Mouse (Mus musculus): Measurements from ENCODE around the gene Ap1m2. TPM values are rescaled to one million over a fixed set of nuclear protein-coding genes. Genes with fewer than 3 reads are reported as not detected.
A peak's percentile ranks its signal among the peaks of the same experiment; 100 is the strongest.

Ap1m2 gene
- total and polyA plus RNA-seq, 3 experiments: 0.73 to 1.0 TPM; not detected in 1

GRCm38 (mm10) chr9:21273520-21274228 is 38.5 kb downstream of the Ap1m2 start (continued):
- TF ChIP-seq ZMIZ1 (IDR thresholded peaks at IDR 0.05; ENCODE audit: low read depth, low read length) (peak; percentile 87), MAFK (IDR thresholded peaks at IDR 0.05; ENCODE audit: borderline replicate concordance, low read depth, low read length) (0 out of 2 replicates have a peak, but pooled peaks have one; percentile 34), MXI1 (IDR thresholded peaks at IDR 0.05; ENCODE audit: low read depth, low read length) (no peak), SIN3A (IDR thresholded peaks at IDR 0.05; ENCODE audit: low read length) (no peak; the same call in 1 of the 2 replicates), JUND (IDR thresholded peaks at IDR 0.05; ENCODE audit: low read depth, low read length) (no peak), RAD21 (IDR thresholded peaks at IDR 0.05; ENCODE audit: low read depth, low read length) (no peak), GABPA (IDR thresholded peaks at IDR 0.05; ENCODE audit: low read depth, low read length) (no peak), E2F4 (IDR thresholded peaks at IDR 0.05; ENCODE audit: borderline replicate concordance, low read depth, low read length) (no peak), MYB (IDR thresholded peaks at IDR 0.05; ENCODE audit: low read depth, low read length) (peak; percentile 29; the same call in 1 of the 2 replicates), CTCF (IDR thresholded peaks at IDR 0.05 in 2 of 3, conservative IDR thresholded peaks at IDR 0.05 in 1 of 3; ENCODE audit: control insufficient read depth in 1 of 3, insufficient read depth in 1 of 3, low read depth in 2 of 3, low read length in 3 of 3, poor library complexity in 1 of 3, severe bottlenecking in 1 of 3) (no peak), MAZ (IDR thresholded peaks at IDR 0.05; ENCODE audit: low read depth, low read length) (peak; percentile 62; the same call in 1 of the 2 replicates), ZKSCAN1 (IDR thresholded peaks at IDR 0.05; ENCODE audit: low read depth, low read length) (no peak; the same call in 1 of the 2 replicates), TBP (IDR thresholded peaks at IDR 0.05; ENCODE audit: low read depth, low read length) (no peak)

GRCm38 (mm10) chr9:21273094-21273493 is 39.0 kb downstream of the Ap1m2 start:
- Histone ChIP-seq H3K4me3 (ENCODE audit: control insufficient read depth in 1 of 2, insufficient read depth in 1 of 2, low read depth in 2 of 2, low read length in 2 of 2) (no peak overlapping the region), H3K79me2 (ENCODE audit: control insufficient read depth, insufficient read depth, low read length, poor library complexity) (no peaks in the 10 kb centered on the region), H3K9ac (ENCODE audit: control insufficient read depth, low read depth, low read length, poor library complexity, severe bottlenecking) (no peak overlapping the region), H3K27ac (ENCODE audit: control insufficient read depth, low read depth, low read length) (no peak overlapping the region), H3K4me1 (ENCODE audit: control insufficient read depth in 1 of 2, insufficient read depth in 2 of 2, low read length in 2 of 2) (no peaks in the 10 kb centered on the region), H3K27me3 (ENCODE audit: control insufficient read depth in 1 of 2, insufficient read depth in 2 of 2, low read length in 2 of 2) (no peaks in the 10 kb centered on the region), H3K36me3 (ENCODE audit: control insufficient read depth in 1 of 2, insufficient read depth in 2 of 2, low read length in 2 of 2) (peaks cover 0 to 61% of the 10 kb centered on the region in 2 experiments; a peak in 2 of 4 replicates), H3K9me3 (replicated peaks; ENCODE audit: insufficient read depth, low read length) (no peaks in the 10 kb centered on the region)
- TF ChIP-seq TBP (IDR thresholded peaks at IDR 0.05; ENCODE audit: low read depth, low read length) (no peak), RAD21 (IDR thresholded peaks at IDR 0.05; ENCODE audit: low read depth, low read length) (no peak), POLR2A (IDR thresholded peaks at IDR 0.05; ENCODE audit: control insufficient read depth in 1 of 2, insufficient read depth in 1 of 2, low read depth in 1 of 2, low read length in 2 of 2, poor library complexity in 1 of 2) (peak in 1 of 2 experiments; percentile 41; a peak in 2 of 4 replicates), POLR2AphosphoS5 (IDR thresholded peaks at IDR 0.05; ENCODE audit: borderline replicate concordance, low read depth, low read length) (peak; percentile 44; the same call in 1 of the 2 replicates), UBTF (IDR thresholded peaks at IDR 0.05; ENCODE audit: borderline replicate concordance, insufficient read depth, low read depth, low read length) (no peak), HCFC1 (IDR thresholded peaks at IDR 0.05; ENCODE audit: low read depth, low read length) (no peak), CHD1 (IDR thresholded peaks at IDR 0.05; ENCODE audit: low read depth, low read length) (no peak), MYC (IDR thresholded peaks at IDR 0.05; ENCODE audit: low read depth, low read length) (no peak), ZKSCAN1 (IDR thresholded peaks at IDR 0.05; ENCODE audit: low read depth, low read length) (no peak), JUND (IDR thresholded peaks at IDR 0.05; ENCODE audit: low read depth, low read length) (no peak), MEF2A (IDR thresholded peaks at IDR 0.05; ENCODE audit: extremely low read depth, insufficient replicate concordance, low read depth, low read length, poor library complexity, severe bottlenecking) (no peak), EP300 (IDR thresholded peaks at IDR 0.05; ENCODE audit: low read depth in 1 of 2, low read length in 2 of 2) (no peak), POLR2AphosphoS2 (IDR thresholded peaks at IDR 0.05; ENCODE audit: low read length) (peak; percentile 62), RCOR1 (IDR thresholded peaks at IDR 0.05; ENCODE audit: low read depth, low read length) (no peak), NELFE (IDR thresholded peaks at IDR 0.05; ENCODE audit: low read depth, low read length) (no peak), MAFK (IDR thresholded peaks at IDR 0.05; ENCODE audit: borderline replicate concordance, low read depth, low read length) (no peak), MAZ (IDR thresholded peaks at IDR 0.05; ENCODE audit: low read depth, low read length) (no peak), NRF1 (IDR thresholded peaks at IDR 0.05; ENCODE audit: insufficient read depth, low read depth, low read length, poor library complexity, severe bottlenecking) (no peak), TCF12 (IDR thresholded peaks at IDR 0.05; ENCODE audit: low read depth, low read length) (no peak), BHLHE40 (IDR thresholded peaks at IDR 0.05; ENCODE audit: borderline replicate concordance, low read depth, low read length) (no peak), E2F4 (IDR thresholded peaks at IDR 0.05; ENCODE audit: borderline replicate concordance, low read depth, low read length) (no peak), ZMIZ1 (IDR thresholded peaks at IDR 0.05; ENCODE audit: low read depth, low read length) (no peak), USF1 (IDR thresholded peaks at IDR 0.05; ENCODE audit: low read depth, low read length) (no peak), CHD2 (IDR thresholded peaks at IDR 0.05; ENCODE audit: low read length) (no peak; the same call in 1 of the 2 replicates), MYB (IDR thresholded peaks at IDR 0.05; ENCODE audit: low read depth, low read length) (0 out of 2 replicates have a peak, but pooled peaks have one; percentile 36), SMC3 (IDR thresholded peaks at IDR 0.05; ENCODE audit: low read depth, low read length) (peak; percentile 20; the same call in 1 of the 2 replicates), CTCF (IDR thresholded peaks at IDR 0.05 in 2 of 3, conservative IDR thresholded peaks at IDR 0.05 in 1 of 3; ENCODE audit: control insufficient read depth in 1 of 3, insufficient read depth in 1 of 3, low read depth in 2 of 3, low read length in 3 of 3, poor library complexity in 1 of 3, severe bottlenecking in 1 of 3) (no peak), MXI1 (IDR thresholded peaks at IDR 0.05; ENCODE audit: low read depth, low read length) (no peak)
- peak; percentile 45 for DNase-seq (ENCODE audit: low read depth, low spot score)
